Mouse (Mus musculus) adrenal gland, postnatal 36 days (tissue): ENCODE results near the gene Nosip. TPM values are rescaled to one million over a fixed set of nuclear protein-coding genes. Genes with fewer than 3 reads are reported as not detected.

ENCODE experiments used
- DNase-seq, 2 experiments: peaks; one replicate each; pipeline ENCODE4 v3.0.0; 2021; ENCODE audit warnings: mixed read lengths in 1 of 2
- total RNA-seq, 2 experiments: library from RNA; stranded (reverse); gene quantifications; 2 replicates each; pipeline ENCODE4 v1.2.3; 2021

The Nosip gene
- total RNA-seq, 2 experiments from 2014 or later = 50.5 to 65.3 TPM

- DNase-seq = no peak
These were observed 3.3 kb upstream of the Nosip start for GRCm38 (mm10) chr7:45058607-45059571.

GRCm38 (mm10) chr7:45060632-45061122 is 1.6 kb upstream of the Nosip start:
- DNase-seq = no peak

- peak in 1 of 2 experiments; percentile 59 for DNase-seq
These were observed 625 bp upstream of the Nosip start for GRCm38 (mm10) chr7:45061532-45062075.

- no peak for DNase-seq
These were observed 5.2 kb downstream of the Nosip start for GRCm38 (mm10) chr7:45067190-45067999.

GRCm38 (mm10) chr7:45068000-45068318 is 5.7 kb downstream of the Nosip start:
- DNase-seq = peak; percentile 62 to 66

- DNase-seq = no peak
These were observed 7.4 kb downstream of the Nosip start for GRCm38 (mm10) chr7:45069671-45070070.

- DNase-seq = peak; percentile 67 to 72
These were observed 10.0 kb downstream of the Nosip start for GRCm38 (mm10) chr7:45072230-45072629.

GRCm38 (mm10) chr7:45073171-45073707 is 11.0 kb downstream of the Nosip start:
- no peak for DNase-seq

- no peak for DNase-seq
These were observed 11.7 kb downstream of the Nosip start for GRCm38 (mm10) chr7:45073949-45074348.

- peak; percentile 64 to 77 for DNase-seq
These were observed 13.2 kb downstream of the Nosip start for GRCm38 (mm10) chr7:45075405-45075804.

GRCm38 (mm10) chr7:45076501-45076900 is 14.3 kb downstream of the Nosip start:
- DNase-seq = no peak

- no peak for DNase-seq
These were observed 15.1 kb downstream of the Nosip start for GRCm38 (mm10) chr7:45077322-45077721.

GRCm38 (mm10) chr7:45077829-45078228 is 15.6 kb downstream of the Nosip start:
- no peak for DNase-seq

GRCm38 (mm10) chr7:45078513-45078912 is 16.3 kb downstream of the Nosip start:
- DNase-seq = peak; percentile 85 to 87

- DNase-seq = peak; percentile 92
These were observed 17.6 kb downstream of the Nosip start for GRCm38 (mm10) chr7:45079856-45080255.

- DNase-seq = no peak
These were observed 18.8 kb downstream of the Nosip start for GRCm38 (mm10) chr7:45081016-45081415.

GRCm38 (mm10) chr7:45082401-45083299 is 20.4 kb downstream of the Nosip start:
- DNase-seq = peak in 1 of 2 experiments; percentile 56

- no peak for DNase-seq
These were observed 21.2 kb downstream of the Nosip start for GRCm38 (mm10) chr7:45083300-45083890.

- no peak for DNase-seq
These were observed 23.9 kb downstream of the Nosip start for GRCm38 (mm10) chr7:45086084-45086483.

GRCm38 (mm10) chr7:45088597-45088996 is 26.4 kb downstream of the Nosip start:
- DNase-seq = no peak
